Mouse (Mus musculus) C3H10T1/2 (cell line): ENCODE measurements around the gene Impg2. TPM values are rescaled to one million over a fixed set of nuclear protein-coding genes. Genes with fewer than 3 reads are reported as not detected.

Source experiments
- polyA plus RNA-seq, 2 experiments: library from polyadenylated mRNA; unstranded; fragments of >200 nt; fragmentation: generic; extraction: Trizol; gene quantifications; one replicate each; pipeline ENCODE4 v1.2.1; 2012; ENCODE audit warnings: missing spikeins in 2 of 2

Gene Impg2
- polyA plus RNA-seq: under 1 TPM in 1 of 2 experiments, not detected in 1; 0.05 TPM

DNA sequence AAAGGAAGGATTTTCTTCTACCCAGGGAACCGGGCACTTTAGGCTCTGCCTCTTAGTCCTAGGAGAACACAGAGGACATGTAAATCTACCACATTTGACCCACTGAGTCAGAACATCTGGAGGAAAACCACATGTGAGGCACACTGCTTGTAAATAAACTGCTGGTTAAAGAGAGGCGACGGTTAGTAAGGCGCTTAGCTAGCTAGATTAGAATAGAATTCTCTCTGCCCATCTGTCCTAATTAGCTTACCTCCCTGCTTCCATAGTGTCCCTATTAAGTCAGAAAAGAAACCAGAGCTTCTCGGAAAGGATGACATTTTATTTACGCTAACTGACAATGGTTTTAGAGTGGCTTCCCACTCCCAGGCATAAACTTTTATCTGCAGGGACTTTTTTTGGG lies at the start of gene Impg2:
Impg2 (plus strand) TSS at position 263 of the 400 bp plus-strand sequence.

Other genes starting within 250 kb of the Impg2 start
- gene Rpl24, start 238.0 kb upstream of the Impg2 start, polyA plus RNA-seq: 1,000 to 10,000 TPM; 1,867 to 3,636 TPM
- gene Zbtb11, start 230.4 kb upstream of the Impg2 start, polyA plus RNA-seq: 1 to 10 TPM in 1 of 2 experiments, under 1 TPM in 1; 0.16 to 1.6 TPM
- 10 to 100 TPM in 1 of 2 experiments, 1 to 10 TPM in 1; 6.5 to 29.1 TPM for gene Pcnp, start 174.6 kb upstream of the Impg2 start, polyA plus RNA-seq
- gene Trmt10c, start 166.5 kb upstream of the Impg2 start, polyA plus RNA-seq: 1 to 10 TPM in 1 of 2 experiments, under 1 TPM in 1; 0.23 to 1.9 TPM
- gene Senp7, start 156.0 kb upstream of the Impg2 start, polyA plus RNA-seq: 1 to 10 TPM in 1 of 2 experiments, under 1 TPM in 1; 0.15 to 2.5 TPM